Mouse (Mus musculus) E14TG2a.4 (cell line): Measurements from ENCODE around the gene Exosc5.

Experiments
- H3K27me3 ChIP-seq: 2 replicates; pipeline ENCODE4 v1.6.1; 2014; ENCODE audit warnings: low read length, control low read depth; ENCODE audit not compliant: insufficient read depth
- H3K36me3 ChIP-seq: 2 replicates; pipeline ENCODE4 v1.6.1; 2014; ENCODE audit warnings: low read length, control low read depth; ENCODE audit not compliant: insufficient read depth
- H3K4me1 ChIP-seq: replicated peaks from 2 replicates; pipeline ENCODE4 v1.6.1; 2014; ENCODE audit warnings: low read depth, low read length, control low read depth
- H3K4me3 ChIP-seq: replicated peaks from 2 replicates; pipeline ENCODE4 v1.5.1; 2014; ENCODE audit warnings: mild to moderate bottlenecking, low read length
- H3K9me3 ChIP-seq: 2 replicates; pipeline ENCODE4 v1.6.1; 2014; ENCODE audit warnings: low read length, control low read depth
- CTCF ChIP-seq: conservative IDR thresholded peaks from 2 replicates; pipeline ENCODE4 v1.5.1; 2014; ENCODE audit warnings: low read length
- NANOG ChIP-seq: IDR thresholded peaks from 2 replicates; pipeline ENCODE4 v1.6.1; 2014; ENCODE audit warnings: borderline replicate concordance, low read length, mixed read lengths
- POU5F1 ChIP-seq: IDR thresholded peaks from 2 replicates; pipeline ENCODE4 v1.6.1; 2014; ENCODE audit warnings: low read length, borderline replicate concordance

Exosc5 gene

GRCm38 (mm10) chr7:25687811-25688401 lies 28.9 kb downstream of the Exosc5 start:
- Histone ChIP-seq H3K9me3 (peaks cover 4% of the 10 kb centered on the region), H3K4me1 (peaks cover 68% of the 10 kb centered on the region), H3K36me3 (peaks cover 5% of the 10 kb centered on the region; the same call in 1 of the 2 replicates), H3K4me3 (peak overlapping the region; percentile 83), H3K27me3 (peaks cover 74% of the 10 kb centered on the region)
- no peak for TF ChIP-seq POU5F1
- TF ChIP-seq CTCF = peak; percentile 24

GRCm38 (mm10) chr7:25688810-25689586 lies 30.0 kb downstream of the Exosc5 start:
- peaks cover 5% of the 10 kb centered on the region; the same call in 1 of the 2 replicates for H3K36me3 ChIP-seq
- peaks cover 74% of the 10 kb centered on the region for H3K27me3 ChIP-seq
- H3K9me3 ChIP-seq = peaks cover 5% of the 10 kb centered on the region
- peak overlapping the region; percentile 83 for H3K4me3 ChIP-seq
- TF ChIP-seq POU5F1 (no peak), NANOG (no peak), CTCF (no peak)
- H3K4me1 ChIP-seq = peaks cover 57% of the 10 kb centered on the region

GRCm38 (mm10) chr7:25689603-25690021 lies 30.6 kb downstream of the Exosc5 start:
- H3K36me3 ChIP-seq = peaks cover 4% of the 10 kb centered on the region; the same call in 1 of the 2 replicates
- H3K27me3 ChIP-seq = peaks cover 72% of the 10 kb centered on the region
- peaks cover 5% of the 10 kb centered on the region for H3K9me3 ChIP-seq
- peak overlapping the region; percentile 83 for H3K4me3 ChIP-seq
- no peak for TF ChIP-seq NANOG
- TF ChIP-seq CTCF = no peak
- TF ChIP-seq POU5F1 = no peak
- peaks cover 51% of the 10 kb centered on the region for H3K4me1 ChIP-seq

GRCm38 (mm10) chr7:25690051-25690450 lies 31.1 kb downstream of the Exosc5 start:
- TF ChIP-seq POU5F1 (no peak), NANOG (no peak), CTCF (no peak)

GRCm38 (mm10) chr7:25694104-25694503 lies 35.1 kb downstream of the Exosc5 start:
- Histone ChIP-seq H3K4me3 (no peak overlapping the region), H3K4me1 (peaks cover 14% of the 10 kb centered on the region), H3K36me3 (no peaks in the 10 kb centered on the region), H3K9me3 (peaks cover 5% of the 10 kb centered on the region), H3K27me3 (peaks cover 37% of the 10 kb centered on the region)
- TF ChIP-seq CTCF = no peak
- TF ChIP-seq POU5F1 = no peak
- no peak for TF ChIP-seq NANOG

More at GRCm38 (mm10) chr7:25690051-25690450, 31.1 kb downstream of the Exosc5 start:
- Histone ChIP-seq H3K36me3 (0 out of 2 replicates have a peak, but pooled peaks cover under 1% of the 10 kb centered on the region), H3K27me3 (peaks cover 68% of the 10 kb centered on the region), H3K4me1 (peaks cover 47% of the 10 kb centered on the region), H3K9me3 (peaks cover 5% of the 10 kb centered on the region), H3K4me3 (peak overlapping the region; percentile 83; the same call in 1 of the 2 replicates)

GRCm38 (mm10) chr7:25699851-25700250 lies 40.9 kb downstream of the Exosc5 start:
- H3K36me3 ChIP-seq = no peaks in the 10 kb centered on the region
- H3K4me3 ChIP-seq = no peak overlapping the region
- peaks cover 20% of the 10 kb centered on the region for H3K27me3 ChIP-seq
- TF ChIP-seq CTCF = no peak
- TF ChIP-seq POU5F1 = no peak
- TF ChIP-seq NANOG = no peak
- H3K4me1 ChIP-seq = peaks cover 14% of the 10 kb centered on the region
- H3K9me3 ChIP-seq = peaks cover 13% of the 10 kb centered on the region

- H3K9me3 ChIP-seq = peaks cover 13% of the 10 kb centered on the region
- no peak overlapping the region for H3K4me3 ChIP-seq
- no peaks in the 10 kb centered on the region for H3K36me3 ChIP-seq
- peaks cover 23% of the 10 kb centered on the region for H3K4me1 ChIP-seq
- H3K27me3 ChIP-seq = peaks cover 20% of the 10 kb centered on the region
- TF ChIP-seq CTCF = peak; percentile 93
- TF ChIP-seq NANOG = no peak
- TF ChIP-seq POU5F1 = no peak
Observed at GRCm38 (mm10) chr7:25700732-25701131, 41.8 kb downstream of the Exosc5 start.

GRCm38 (mm10) chr7:25702350-25702749 lies 43.4 kb downstream of the Exosc5 start:
- H3K36me3 ChIP-seq = no peaks in the 10 kb centered on the region
- no peak overlapping the region for H3K4me3 ChIP-seq
- TF ChIP-seq CTCF (peak; percentile 50), NANOG (no peak)
- H3K9me3 ChIP-seq = peaks cover 13% of the 10 kb centered on the region
- peaks cover 31% of the 10 kb centered on the region for H3K4me1 ChIP-seq
- H3K27me3 ChIP-seq = peaks cover 15% of the 10 kb centered on the region
